Mouse (Mus musculus): ENCODE results near the gene Fpr-rs7.

DNA sequence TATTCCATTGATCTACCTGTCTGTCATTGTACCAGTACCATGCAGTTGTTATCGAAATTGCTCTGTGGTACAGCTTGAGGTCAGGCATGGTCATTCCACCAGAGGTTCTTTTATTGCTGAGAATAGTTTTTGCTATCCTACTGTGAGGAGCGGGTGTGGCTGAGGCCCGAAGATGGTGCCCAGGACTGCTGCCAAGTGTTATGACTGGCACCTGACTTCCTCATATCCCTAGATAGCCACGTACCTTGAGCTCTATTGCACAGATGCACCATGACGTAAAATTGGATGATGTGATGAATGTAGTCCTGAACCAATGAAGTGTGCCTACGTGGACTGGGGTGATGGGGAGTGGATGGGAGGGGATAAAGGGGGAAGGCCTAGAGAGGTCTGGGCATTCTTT lies 39.9 kb downstream of the Fpr-rs7 start:
- no peak for TF ChIP-seq CTCF (IDR thresholded peaks at IDR 0.05; ENCODE audit: borderline replicate concordance, insufficient read depth, low read length)
- no peak for TF ChIP-seq POLR2A (IDR thresholded peaks at IDR 0.05; ENCODE audit: low read depth, low read length)
